Mouse (Mus musculus) embryo, embryonic 9.5 days (tissue): Measurements from ENCODE around the gene Cym.

Source experiments
- DNase-seq: peaks from one replicate; pipeline ENCODE4 v3.0.0-alpha.2; 2017; ENCODE audit errors: extremely low spot score

Gene Cym

GRCm38 (mm10) chr3:107221608-107222007, at the start of gene Cym:
Gene Cym, minus strand, starts transcription at chr3:107221732.
- DNase-seq = no peak

GRCm38 (mm10) chr3:107266814-107267345, 45.3 kb upstream of the Cym start:
- no peak for DNase-seq

- DNase-seq = no peak
These were observed 40.3 kb upstream of the Cym start for GRCm38 (mm10) chr3:107261851-107262165.

GRCm38 (mm10) chr3:107260956-107261850, 39.7 kb upstream of the Cym start:
- DNase-seq = peak; percentile 19

GRCm38 (mm10) chr3:107257924-107258323, 36.4 kb upstream of the Cym start:
- no peak for DNase-seq

GRCm38 (mm10) chr3:107256724-107257123, 35.2 kb upstream of the Cym start:
- DNase-seq = no peak

- no peak for DNase-seq
These were observed 34.5 kb upstream of the Cym start for GRCm38 (mm10) chr3:107255992-107256391.

- DNase-seq = no peak
These were observed 32.4 kb upstream of the Cym start for GRCm38 (mm10) chr3:107253925-107254324.

GRCm38 (mm10) chr3:107252035-107252434, 30.5 kb upstream of the Cym start:
- DNase-seq = no peak

GRCm38 (mm10) chr3:107250320-107250719, 28.8 kb upstream of the Cym start:
- DNase-seq = no peak

- DNase-seq = no peak
These were observed 27.5 kb upstream of the Cym start for GRCm38 (mm10) chr3:107249042-107249441.

GRCm38 (mm10) chr3:107246876-107247275, 25.3 kb upstream of the Cym start:
- no peak for DNase-seq

GRCm38 (mm10) chr3:107241389-107242094, 20.0 kb upstream of the Cym start:
- DNase-seq = no peak

- DNase-seq = no peak
These were observed 18.1 kb upstream of the Cym start, which contains the start of gene Prok1 for GRCm38 (mm10) chr3:107239607-107240006. Gene Prok1, minus strand, starts transcription at chr3:107239707.

- DNase-seq = no peak
These were observed 17.0 kb upstream of the Cym start for GRCm38 (mm10) chr3:107238471-107238980.

- DNase-seq = peak; percentile 12
These were observed 16.5 kb upstream of the Cym start for GRCm38 (mm10) chr3:107238051-107238450.

- DNase-seq = no peak
These were observed 12.4 kb upstream of the Cym start for GRCm38 (mm10) chr3:107233945-107234344.

- peak; percentile 83 for DNase-seq
These were observed 11.8 kb upstream of the Cym start for GRCm38 (mm10) chr3:107233351-107233813.

- no peak for DNase-seq
These were observed 9.7 kb upstream of the Cym start for GRCm38 (mm10) chr3:107231202-107231601.

- DNase-seq = no peak
These were observed 9.0 kb upstream of the Cym start, which contains the start of gene A630076J17Rik for GRCm38 (mm10) chr3:107230527-107230926. Gene A630076J17Rik, plus strand, starts transcription at chr3:107230614.

GRCm38 (mm10) chr3:107229822-107230221, 8.3 kb upstream of the Cym start:
- DNase-seq = no peak

GRCm38 (mm10) chr3:107229221-107229620, 7.7 kb upstream of the Cym start:
- DNase-seq = no peak
